Mouse (Mus musculus): ENCODE data around the gene Lpin2.

Gene Lpin2

GRCm38 (mm10) chr17:71182211-71182721, at the start of gene Lpin2:
Gene Lpin2, plus strand, starts transcription at chr17:71182560.
- peak; percentile 35 for DNase-seq (ENCODE audit: low spot score)

- DNase-seq (ENCODE audit: low spot score), result no peak
Observed at GRCm38 (mm10) chr17:71132856-71133439, 49.4 kb upstream of the Lpin2 start.

GRCm38 (mm10) chr17:71134441-71134955, 47.9 kb upstream of the Lpin2 start:
- no peak for DNase-seq (ENCODE audit: low spot score)

- no peak for DNase-seq (ENCODE audit: low spot score)
Observed at GRCm38 (mm10) chr17:71135108-71135507, 47.3 kb upstream of the Lpin2 start.

- no peak for DNase-seq (ENCODE audit: low spot score)
Observed at GRCm38 (mm10) chr17:71135866-71136265, 46.5 kb upstream of the Lpin2 start.

GRCm38 (mm10) chr17:71136384-71137333, 45.7 kb upstream of the Lpin2 start:
- DNase-seq (ENCODE audit: low spot score), result no peak

- DNase-seq (ENCODE audit: low spot score), result no peak
Observed at GRCm38 (mm10) chr17:71137334-71137721, 45.0 kb upstream of the Lpin2 start.

GRCm38 (mm10) chr17:71142068-71142467, 40.3 kb upstream of the Lpin2 start:
- no peak for DNase-seq (ENCODE audit: low spot score)

- no peak for DNase-seq (ENCODE audit: low spot score)
Observed at GRCm38 (mm10) chr17:71143155-71143554, 39.2 kb upstream of the Lpin2 start.

GRCm38 (mm10) chr17:71144322-71145116, 37.8 kb upstream of the Lpin2 start:
- DNase-seq (ENCODE audit: low spot score), result no peak

- DNase-seq (ENCODE audit: low spot score), result no peak
Observed at GRCm38 (mm10) chr17:71145248-71145961, 37.0 kb upstream of the Lpin2 start.

- DNase-seq (ENCODE audit: low spot score), result no peak
Observed at GRCm38 (mm10) chr17:71153356-71153755, 29.0 kb upstream of the Lpin2 start.

- DNase-seq (ENCODE audit: low spot score), result no peak
Observed at GRCm38 (mm10) chr17:71155271-71155670, 27.1 kb upstream of the Lpin2 start.

- DNase-seq (ENCODE audit: low spot score), result no peak
Observed at GRCm38 (mm10) chr17:71159152-71159567, 23.2 kb upstream of the Lpin2 start.

- DNase-seq (ENCODE audit: low spot score), result no peak
Observed at GRCm38 (mm10) chr17:71159720-71160119, 22.6 kb upstream of the Lpin2 start.

- DNase-seq (ENCODE audit: low spot score), result no peak
Observed at GRCm38 (mm10) chr17:71160244-71160995, 21.9 kb upstream of the Lpin2 start.

GRCm38 (mm10) chr17:71164991-71165390, 17.4 kb upstream of the Lpin2 start:
- no peak for DNase-seq (ENCODE audit: low spot score)

- DNase-seq (ENCODE audit: low spot score), result no peak
Observed at GRCm38 (mm10) chr17:71168205-71168815, 14.1 kb upstream of the Lpin2 start.

- no peak for DNase-seq (ENCODE audit: low spot score)
Observed at GRCm38 (mm10) chr17:71168846-71169245, 13.5 kb upstream of the Lpin2 start.

- DNase-seq (ENCODE audit: low spot score), result no peak
Observed at GRCm38 (mm10) chr17:71169639-71170038, 12.7 kb upstream of the Lpin2 start.
